Mouse (Mus musculus) adrenal gland, postnatal 36 days (tissue): ENCODE data around the gene Cdkn2aip. TPM values are rescaled to one million over a fixed set of nuclear protein-coding genes. Genes with fewer than 3 reads are reported as not detected.

Experiments
- DNase-seq, 2 experiments: peaks; one replicate each; pipeline ENCODE4 v3.0.0; 2021; ENCODE audit warnings: mixed read lengths in 1 of 2
- total RNA-seq, 2 experiments: library from RNA; stranded (reverse); gene quantifications; 2 replicates each; pipeline ENCODE4 v1.2.3; 2021

Cdkn2aip gene
- total RNA-seq, 2 experiments from 2014 or later, result 13.9 to 16.2 TPM

GRCm38 (mm10) chr8:47695431-47696105 lies 18.2 kb downstream of the Cdkn2aip start:
- DNase-seq, result no peak

GRCm38 (mm10) chr8:47693119-47693518 lies 20.6 kb downstream of the Cdkn2aip start:
- peak; percentile 87 to 92 for DNase-seq

GRCm38 (mm10) chr8:47691831-47692230 lies 21.9 kb downstream of the Cdkn2aip start:
- no peak for DNase-seq

- no peak for DNase-seq
Measured at GRCm38 (mm10) chr8:47691303-47691702, 22.4 kb downstream of the Cdkn2aip start.

GRCm38 (mm10) chr8:47690674-47691078 lies 23.1 kb downstream of the Cdkn2aip start:
- peak; percentile 15 to 23 for DNase-seq

GRCm38 (mm10) chr8:47689704-47690326 lies 23.9 kb downstream of the Cdkn2aip start:
- peak in 1 of 2 experiments; percentile 29 for DNase-seq

- no peak for DNase-seq
Measured at GRCm38 (mm10) chr8:47684441-47684840, 29.3 kb downstream of the Cdkn2aip start.

GRCm38 (mm10) chr8:47683994-47684393 lies 29.7 kb downstream of the Cdkn2aip start:
- no peak for DNase-seq

- DNase-seq, result no peak
Measured at GRCm38 (mm10) chr8:47680306-47680705, 33.4 kb downstream of the Cdkn2aip start.

GRCm38 (mm10) chr8:47679603-47680002 lies 34.1 kb downstream of the Cdkn2aip start:
- no peak for DNase-seq

GRCm38 (mm10) chr8:47676631-47677030 lies 37.1 kb downstream of the Cdkn2aip start:
- DNase-seq, result no peak

- peak in 1 of 2 experiments; percentile 4 for DNase-seq
Measured at GRCm38 (mm10) chr8:47676224-47676623, 37.5 kb downstream of the Cdkn2aip start.

- no peak for DNase-seq
Measured at GRCm38 (mm10) chr8:47675786-47676185, 37.9 kb downstream of the Cdkn2aip start.

GRCm38 (mm10) chr8:47674777-47675710 lies 38.7 kb downstream of the Cdkn2aip start, which contains the start of gene Ing2:
Gene Ing2 (minus strand): TSS chr8:47675556.
- DNase-seq, result peak; percentile 100

GRCm38 (mm10) chr8:47674140-47674776 lies 39.5 kb downstream of the Cdkn2aip start:
- DNase-seq, result no peak

- peak; percentile 93 to 95 for DNase-seq
Measured at GRCm38 (mm10) chr8:47673317-47674139, 40.2 kb downstream of the Cdkn2aip start.

GRCm38 (mm10) chr8:47664231-47664785 lies 49.4 kb downstream of the Cdkn2aip start:
- DNase-seq, result peak; percentile 44 to 49

GRCm38 (mm10) chr8:47663201-47663600 lies 50.5 kb downstream of the Cdkn2aip start:
- no peak for DNase-seq

- no peak for DNase-seq
Measured at GRCm38 (mm10) chr8:47662716-47663115, 51.0 kb downstream of the Cdkn2aip start.

GRCm38 (mm10) chr8:47660394-47660793 lies 53.3 kb downstream of the Cdkn2aip start:
- no peak for DNase-seq

GRCm38 (mm10) chr8:47659463-47659862 lies 54.3 kb downstream of the Cdkn2aip start:
- DNase-seq, result no peak
